Mouse (Mus musculus): ENCODE results near the gene Ell2.

The Ell2 gene

DNA sequence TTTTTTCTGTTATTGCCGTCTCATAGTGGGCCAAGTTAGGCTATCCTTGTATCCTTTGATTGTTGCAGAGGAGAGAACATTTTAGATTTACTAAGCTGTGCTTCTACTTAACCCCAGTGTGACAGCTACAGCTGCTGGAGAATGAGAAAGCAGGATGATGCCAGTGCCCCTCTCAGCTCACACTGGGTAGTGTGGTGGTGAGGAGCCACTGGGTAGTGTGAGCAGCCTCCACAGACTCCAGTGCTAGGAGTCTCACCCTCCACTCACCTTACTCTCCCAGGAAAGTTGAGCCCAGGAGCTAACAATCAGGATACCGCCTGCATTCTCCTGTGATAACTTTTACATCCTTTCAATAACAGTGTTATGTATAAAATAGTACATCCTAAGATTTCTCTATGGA is 60.4 kb downstream of the Ell2 start:
- DNase-seq (ENCODE audit: low spot score), result no peak

DNA sequence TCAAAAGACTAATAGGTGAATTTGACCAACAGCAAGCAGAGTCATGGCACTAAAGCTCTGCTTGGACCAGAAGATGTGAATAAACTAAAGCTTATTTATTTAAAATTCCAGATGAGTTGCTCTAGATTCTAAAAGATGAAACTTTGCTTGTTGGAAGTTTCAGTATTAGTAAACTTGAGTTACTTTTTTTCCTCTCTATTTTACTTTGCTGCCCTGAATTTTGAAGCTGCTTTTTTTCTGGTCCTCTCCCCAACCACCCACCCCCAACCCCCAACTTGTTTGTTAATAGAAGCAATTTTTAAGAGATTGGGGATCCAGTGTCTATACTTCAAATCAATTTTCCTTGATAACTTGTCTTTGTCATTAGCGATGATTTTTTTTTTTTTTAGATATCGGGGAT is 64.2 kb downstream of the Ell2 start:
- no peak for DNase-seq (ENCODE audit: low spot score)

DNA sequence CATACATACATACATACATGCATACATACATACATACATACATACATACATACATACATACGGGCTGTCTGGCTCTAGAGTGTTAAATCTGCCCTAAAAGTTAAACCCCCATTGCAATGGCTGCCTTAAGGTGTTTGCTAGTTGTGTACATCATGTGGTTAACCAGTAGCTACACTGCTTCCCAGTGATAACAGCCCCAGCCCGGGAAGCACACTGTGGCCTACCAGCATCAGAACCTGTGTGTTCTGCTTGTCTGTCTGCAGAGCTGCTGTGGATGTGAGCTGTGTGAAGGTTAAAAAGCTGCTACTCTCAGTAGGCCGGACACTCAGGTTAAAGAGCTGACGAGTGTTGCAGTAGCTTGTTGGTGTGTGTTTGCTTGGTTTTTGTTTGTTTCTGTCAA is 64.8 kb downstream of the Ell2 start:
- DNase-seq (ENCODE audit: low spot score), result no peak

DNA sequence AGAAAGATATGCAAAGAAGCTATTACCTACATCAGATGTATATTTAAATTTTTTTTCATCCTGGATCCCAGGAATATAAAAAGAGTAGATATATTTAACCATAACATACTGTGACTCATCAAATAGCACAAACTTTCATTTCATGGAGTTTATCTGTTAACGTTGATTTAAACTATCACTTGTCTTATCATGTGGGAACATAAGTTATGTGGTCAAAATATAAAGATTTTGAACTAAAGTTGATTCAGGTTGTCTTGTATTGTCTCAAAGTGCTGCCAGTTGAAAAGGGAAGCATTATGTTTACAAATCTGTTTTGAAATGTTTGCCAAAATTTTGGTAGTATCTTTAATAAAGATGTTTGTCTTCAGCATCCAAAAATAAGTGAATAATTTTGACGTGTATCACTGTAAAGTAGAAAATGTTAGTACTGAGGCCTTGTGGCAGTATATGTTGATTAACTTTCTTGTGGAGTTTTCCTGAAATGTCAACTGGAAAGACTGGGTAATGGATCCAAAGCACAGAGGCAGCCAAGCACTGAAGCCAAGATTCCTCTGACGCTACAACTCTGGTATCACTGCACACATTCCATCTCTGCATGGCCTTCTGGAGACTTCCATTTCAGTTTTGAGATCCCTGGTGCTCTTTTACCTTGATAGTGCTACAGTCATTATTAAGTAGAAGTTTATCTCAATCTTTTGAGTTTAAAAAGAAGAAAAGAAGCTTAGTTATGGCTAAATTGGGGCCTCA is 65.6 kb downstream of the Ell2 start:
- no peak for DNase-seq (ENCODE audit: low spot score)

DNA sequence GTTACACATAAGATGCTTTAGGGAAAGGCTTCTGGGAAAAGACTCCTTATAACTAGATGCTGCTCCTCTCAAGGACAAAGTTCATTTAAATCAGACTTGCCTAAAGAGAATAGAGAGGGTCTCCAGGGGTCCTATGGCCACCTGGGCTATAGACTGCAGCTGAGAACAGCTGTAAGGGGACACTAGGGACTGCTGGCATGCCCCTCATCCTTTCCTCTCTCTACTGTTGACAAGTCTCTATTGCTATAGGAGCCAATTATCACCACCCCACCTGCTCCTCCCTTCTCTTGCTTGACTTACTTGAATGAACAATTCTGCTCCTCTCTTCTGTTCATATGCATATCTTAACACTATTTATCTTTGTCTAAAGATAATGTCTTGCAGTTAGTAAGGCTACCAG is 69.4 kb downstream of the Ell2 start:
- DNase-seq (ENCODE audit: low spot score), result no peak

DNA sequence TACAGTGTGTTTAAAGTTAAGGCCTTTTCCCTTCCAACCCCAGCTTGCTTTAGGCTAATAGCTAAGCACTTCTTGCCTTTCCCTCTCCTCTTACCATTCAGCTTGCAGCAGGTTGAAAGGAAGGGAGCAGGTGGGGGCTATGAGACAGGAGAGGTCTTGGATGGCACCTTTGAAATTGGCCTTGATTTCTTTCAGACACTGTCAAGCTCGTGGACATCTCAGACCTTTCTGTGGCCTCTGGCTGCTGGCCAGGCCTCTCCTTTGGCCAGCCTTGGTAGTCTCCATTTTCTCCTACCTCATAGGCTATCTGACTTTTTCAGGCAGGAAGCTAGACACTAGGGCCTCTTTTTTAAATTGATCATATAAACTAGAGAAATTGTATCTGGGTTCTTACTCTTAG is 70.1 kb downstream of the Ell2 start:
- no peak for DNase-seq (ENCODE audit: low spot score)

DNA sequence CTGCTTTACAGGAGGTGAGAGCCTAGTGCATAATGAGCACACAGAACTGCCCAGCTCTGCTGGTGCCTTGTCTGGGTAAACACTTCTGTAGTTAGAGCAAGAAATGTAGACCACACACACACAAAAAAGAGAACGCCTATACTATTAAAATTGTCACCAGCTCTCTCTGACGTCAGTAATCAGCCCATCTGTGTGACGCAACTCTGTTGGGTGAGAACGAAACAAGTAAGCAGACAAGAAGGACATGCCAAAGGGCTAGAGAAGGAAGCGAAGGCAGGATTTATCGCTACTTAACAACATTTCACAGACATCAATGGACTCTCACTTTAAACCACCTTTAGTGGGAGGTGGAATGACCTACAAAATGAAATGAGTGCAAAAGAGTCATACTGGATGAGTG is 71.6 kb downstream of the Ell2 start:
- DNase-seq (ENCODE audit: low spot score), result no peak

DNA sequence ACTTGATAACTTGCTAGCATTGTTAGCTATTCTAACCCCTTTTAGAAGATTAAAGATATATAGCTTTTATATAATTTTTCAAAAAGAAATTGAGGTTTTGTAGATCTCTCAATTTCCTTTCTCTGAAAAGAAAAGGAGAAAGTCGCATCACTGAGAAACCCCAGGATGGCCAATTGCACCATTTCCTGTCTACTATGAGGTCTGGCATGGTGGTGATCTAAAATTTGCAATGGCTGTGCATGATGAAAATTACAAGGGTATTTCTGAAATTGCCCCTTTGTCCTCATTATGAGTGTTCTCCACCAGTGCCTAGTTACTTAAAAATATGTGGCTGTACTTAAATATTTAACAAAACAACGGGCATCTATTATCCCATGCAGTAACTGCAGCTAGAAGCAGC is 72.6 kb downstream of the Ell2 start:
- no peak for DNase-seq (ENCODE audit: low spot score)

DNA sequence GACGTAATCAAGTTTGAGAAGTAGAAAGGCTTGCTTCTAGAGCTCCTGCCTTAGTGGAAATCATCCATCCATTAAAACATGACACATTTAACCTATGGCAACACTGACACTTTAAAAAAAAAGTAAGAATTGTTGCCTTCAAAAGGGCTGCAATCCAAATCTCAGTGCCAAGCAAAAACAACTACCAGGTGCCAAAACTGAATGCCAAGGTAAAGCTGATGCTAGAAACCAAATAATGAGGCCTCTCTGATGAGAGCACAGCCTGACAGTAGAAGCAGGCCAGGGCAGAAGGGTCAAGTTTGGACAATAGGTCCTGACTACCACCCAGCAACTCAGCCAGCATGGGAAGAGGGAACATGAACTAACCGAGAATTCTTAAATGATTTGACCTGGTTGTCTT is 73.5 kb downstream of the Ell2 start:
- DNase-seq (ENCODE audit: low spot score), result no peak

DNA sequence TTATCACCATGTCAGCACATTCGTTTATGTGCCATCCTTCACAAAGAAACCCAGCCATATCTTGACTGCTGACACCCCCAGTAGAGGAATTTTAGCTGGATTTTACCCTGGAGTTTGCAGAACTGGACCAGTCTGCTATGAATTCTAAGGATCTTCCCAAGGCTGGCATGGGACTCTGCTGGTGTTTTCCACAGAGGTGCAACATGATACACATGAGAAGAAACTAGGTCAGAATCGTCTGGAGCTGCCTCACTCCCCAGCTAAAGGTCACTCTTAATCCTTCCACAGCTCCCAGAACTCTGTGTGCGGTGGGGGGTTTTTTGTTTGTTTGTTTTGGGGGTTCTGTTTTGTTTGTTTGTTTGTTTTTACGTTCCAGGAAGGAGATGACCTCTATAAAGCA is 79.2 kb downstream of the Ell2 start:
- DNase-seq (ENCODE audit: low spot score), result no peak

DNA sequence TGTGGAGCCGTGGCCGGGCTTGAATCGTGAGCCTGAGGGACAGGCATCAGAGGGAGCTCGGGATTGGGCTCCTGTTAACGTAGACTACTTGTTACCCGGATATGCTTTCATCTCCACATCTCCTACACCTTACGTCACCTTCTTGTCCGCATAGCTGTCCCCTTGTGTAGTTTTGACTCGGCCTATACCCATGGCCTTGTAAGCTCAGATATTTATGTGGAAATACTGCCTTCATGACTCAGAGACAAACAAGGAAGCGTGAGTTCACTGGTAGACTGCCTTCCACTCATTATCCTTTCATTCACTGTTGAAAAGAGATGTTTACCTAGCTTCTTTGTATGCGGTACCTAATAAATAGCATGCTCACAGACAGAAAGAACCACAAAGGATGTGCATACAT is 79.7 kb downstream of the Ell2 start:
- no peak for DNase-seq (ENCODE audit: low spot score)

DNA sequence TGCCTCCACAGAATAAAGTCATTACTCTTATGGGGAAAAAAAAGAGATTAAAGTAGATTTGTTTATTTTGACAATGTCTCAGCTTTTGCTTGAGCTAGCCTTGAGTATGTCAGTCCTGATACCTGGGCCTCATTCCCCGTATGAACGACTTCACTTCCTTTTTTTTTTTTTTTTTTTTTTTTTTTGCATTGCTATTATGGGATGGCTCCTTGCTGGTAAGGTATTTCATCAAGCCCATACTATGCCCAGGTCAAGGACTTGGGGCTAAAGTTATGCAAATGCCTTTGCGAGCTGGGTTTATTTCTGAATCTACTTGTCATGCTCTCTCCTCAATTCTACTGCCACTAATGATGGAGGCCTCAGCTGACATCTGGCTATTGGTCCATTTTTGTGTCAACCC is 80.8 kb downstream of the Ell2 start:
- no peak for DNase-seq (ENCODE audit: low spot score)

DNA sequence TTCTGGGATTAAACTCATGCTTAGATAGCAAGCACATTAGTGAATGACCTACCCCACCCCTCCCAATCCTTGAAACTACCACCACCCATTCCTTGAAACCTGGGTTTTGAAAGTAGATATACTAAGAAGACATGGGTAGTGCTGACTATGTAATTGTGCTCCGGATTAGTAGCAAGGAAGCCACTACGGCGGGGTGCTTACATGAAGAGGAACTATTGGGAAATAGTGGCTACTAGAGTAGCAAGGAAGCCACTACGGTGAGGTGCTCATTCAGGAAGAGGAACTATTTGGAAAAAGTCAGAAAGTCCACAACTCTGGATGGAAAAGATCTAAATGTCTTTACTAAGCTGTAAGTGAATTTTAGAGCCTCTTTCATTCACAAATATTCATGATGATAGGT is 81.6 kb downstream of the Ell2 start:
- no peak for DNase-seq (ENCODE audit: low spot score)

DNA sequence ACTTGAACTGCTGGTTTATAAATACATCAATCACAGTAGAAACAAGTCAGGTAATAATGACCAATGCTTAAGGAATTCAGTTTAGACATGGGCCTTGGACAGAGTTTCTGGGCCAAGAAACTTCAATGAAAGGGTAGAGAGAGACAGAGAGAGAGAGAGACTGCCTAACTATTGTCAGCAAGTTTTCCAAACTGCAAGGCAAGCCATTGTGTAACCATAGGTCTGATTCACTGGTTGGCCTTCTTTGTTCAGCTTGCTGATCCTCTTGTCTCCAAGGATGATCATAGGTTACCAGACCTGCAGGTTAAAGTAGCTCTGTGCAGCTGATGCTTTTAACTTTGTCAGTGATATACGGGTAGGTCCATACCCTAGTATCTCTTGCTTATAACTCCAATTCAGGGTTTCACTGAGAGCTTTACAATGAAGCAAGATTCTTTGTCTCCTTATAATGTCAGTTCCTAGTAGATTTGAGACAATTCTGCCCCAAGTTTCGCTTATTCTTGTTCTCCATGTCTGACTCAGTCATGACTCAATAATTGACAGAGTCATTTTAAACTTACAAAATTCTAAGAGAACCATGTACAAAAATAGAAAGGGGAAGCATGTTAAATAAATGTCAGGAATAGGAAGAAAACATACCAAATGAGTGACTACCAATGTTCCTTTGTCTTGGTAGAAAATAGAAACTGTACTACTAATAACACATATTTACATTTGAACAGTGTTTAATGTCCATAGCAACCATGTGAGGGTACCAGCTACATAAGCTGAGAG is 82.7 kb downstream of the Ell2 start:
- no peak for DNase-seq (ENCODE audit: low spot score)

DNA sequence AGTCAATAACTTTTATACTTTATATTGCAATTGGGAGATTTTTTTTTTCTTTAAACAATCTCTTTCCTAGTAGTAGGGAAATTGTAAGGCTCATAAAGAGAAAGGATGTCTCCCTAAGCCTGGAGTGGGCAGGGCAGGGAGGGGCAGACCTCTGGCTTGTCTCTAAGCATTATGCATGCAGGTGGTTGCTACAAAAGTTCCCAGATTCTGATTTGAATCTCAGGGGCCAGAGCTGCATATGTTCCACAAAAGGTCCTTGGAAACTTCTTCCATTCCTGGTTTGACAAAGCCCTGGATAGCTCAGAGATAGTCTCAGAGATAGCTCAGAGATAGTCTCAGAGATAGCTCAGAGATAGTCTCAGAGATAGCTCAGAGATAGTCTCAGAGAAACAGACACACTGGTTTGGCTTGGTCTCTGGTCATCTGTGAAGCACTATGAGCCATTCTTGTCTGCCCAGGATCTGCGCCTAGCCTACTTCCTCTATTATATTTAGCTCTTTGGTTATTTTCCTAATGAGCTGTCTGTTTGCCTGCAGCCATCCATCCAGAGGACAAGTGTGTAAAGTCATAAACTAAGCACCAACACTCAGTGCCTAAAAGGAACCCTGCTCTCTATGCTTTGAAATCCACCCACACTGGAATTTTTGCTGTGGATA is 84.1 kb downstream of the Ell2 start:
- DNase-seq (ENCODE audit: low spot score), result no peak

DNA sequence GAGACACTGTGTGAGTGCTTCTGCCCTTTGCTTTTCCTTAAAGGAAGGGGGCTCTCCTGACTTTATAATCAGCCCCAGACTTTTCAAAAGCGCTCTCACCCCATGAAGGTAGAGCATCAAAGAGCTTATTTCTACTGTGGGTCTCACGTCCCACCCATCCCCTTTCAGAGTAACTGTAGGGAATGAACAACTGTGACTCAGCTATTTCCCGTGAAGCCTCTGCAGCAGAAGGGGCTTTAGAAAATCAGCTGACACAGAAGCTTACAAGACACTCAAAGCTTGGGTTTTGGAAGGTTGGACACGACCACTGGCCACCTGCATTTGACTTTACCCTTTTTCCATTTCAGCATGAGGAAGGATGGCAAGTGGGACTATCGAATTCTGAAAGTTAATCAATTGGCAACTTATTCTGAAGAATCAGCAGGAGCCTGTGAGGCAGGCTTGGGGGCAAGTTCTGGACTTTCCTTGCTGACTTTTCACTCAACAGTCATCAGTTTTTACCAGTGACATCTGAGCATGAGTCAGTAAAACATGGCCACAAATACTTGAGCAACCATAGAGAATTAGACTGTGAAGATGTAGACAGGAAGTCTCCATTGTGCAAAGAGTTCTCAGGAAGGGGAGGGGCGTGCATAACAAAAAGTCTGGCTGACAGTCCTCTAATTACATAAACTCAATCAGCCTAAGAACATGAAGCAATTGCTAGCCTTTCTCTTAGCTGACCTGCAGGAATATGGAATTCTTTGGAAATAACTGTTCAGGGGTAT is 87.5 kb downstream of the Ell2 start:
- no peak for DNase-seq (ENCODE audit: low spot score)

DNA sequence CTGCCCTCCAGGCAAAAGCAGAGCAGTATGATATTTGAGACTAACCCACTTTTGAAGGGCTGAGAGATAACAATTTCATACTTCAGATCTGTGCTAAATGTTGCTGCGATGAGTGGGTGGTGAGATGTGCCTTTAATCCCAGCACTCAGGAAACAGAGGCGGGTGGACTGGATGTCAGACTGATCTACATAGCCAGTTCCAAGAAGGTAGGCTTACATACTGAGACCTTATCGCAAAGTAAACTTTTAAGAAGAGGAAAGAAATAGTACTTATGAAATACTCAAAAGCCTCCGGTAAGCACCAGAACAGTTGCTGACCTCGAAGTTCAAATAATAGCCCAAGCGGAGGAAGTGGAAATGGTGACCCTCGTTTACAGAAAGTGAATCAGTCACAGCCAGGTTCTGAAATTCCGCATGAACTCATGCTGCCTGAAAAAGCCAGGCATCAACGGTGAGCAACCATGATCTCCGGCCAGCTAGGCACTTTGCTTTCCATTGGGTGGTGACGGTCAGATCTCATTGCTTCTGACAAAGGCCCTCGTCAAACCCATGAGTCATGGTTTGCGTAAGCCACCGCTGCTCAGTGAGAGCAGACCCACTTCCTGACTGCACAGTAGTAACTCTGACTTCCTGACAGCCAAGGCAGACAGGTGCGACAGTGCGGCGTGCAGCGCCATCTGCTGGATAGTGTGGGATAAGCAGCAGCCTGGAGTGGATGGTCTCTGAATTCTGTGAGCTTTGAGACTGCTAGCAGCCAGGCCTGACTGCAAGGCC is 91.0 kb downstream of the Ell2 start:
- peak; percentile 80 for DNase-seq (ENCODE audit: low spot score)

DNA sequence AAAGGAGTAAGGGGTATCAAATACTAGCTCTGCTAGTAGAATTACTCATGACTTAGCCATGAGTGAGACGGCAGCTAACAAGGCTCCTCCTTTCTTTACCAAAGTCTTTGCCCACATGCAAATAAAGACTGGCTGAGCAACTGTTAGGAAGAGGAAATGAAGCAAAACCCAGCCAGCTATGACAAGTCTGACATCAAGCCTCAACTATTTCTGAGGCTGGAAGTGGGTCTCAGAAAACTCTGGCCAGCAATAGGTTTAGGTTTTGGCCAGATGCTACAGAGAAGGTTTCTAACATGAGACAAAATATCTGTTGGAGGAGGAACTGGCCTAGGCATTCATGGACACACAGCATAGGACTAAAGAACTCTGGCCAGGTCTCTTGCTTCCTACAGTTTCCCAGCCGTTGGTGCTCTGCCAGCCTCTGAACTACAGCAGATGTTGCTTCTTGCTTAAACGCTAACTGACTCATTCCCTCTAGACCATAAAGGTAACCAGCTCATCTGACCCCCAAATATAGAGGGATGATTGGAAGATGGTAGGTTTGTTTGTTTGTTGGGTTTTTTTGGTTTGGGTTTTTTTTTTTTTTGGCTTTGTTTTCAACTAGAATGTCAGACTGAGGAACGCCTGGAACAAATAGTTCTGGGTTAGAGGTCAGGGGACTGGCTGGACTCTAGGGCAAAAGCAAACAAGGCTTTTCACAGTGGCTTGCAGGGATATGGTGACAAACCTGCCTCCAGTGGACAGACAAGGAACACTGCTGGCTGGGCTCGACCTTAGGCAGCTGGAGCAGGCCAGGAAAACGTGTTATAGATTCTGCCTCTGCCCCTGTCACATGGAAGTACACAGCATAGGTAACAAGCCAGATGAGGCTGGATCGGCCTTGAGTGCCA is 92.1 kb downstream of the Ell2 start:
- DNase-seq (ENCODE audit: low spot score), result no peak

DNA sequence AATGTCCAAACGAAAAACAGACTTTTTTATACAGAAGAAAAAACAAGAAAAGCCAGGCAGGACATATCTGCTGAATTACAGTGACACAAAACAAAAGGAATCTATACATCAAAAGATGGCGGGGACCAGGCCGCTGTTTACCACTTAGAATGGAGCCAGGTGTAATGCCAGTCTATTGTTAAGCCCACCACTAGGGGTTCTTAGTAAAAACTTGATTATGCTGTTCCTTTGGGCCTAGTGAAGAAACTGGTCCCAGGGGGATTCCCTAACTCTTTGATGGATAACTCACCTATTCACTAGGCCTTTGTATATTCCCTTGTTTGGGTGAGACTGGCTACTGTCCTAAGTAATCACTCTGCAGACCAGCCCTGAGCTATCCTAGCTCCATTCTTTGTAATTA is 92.9 kb downstream of the Ell2 start:
- no peak for DNase-seq (ENCODE audit: low spot score)

DNA sequence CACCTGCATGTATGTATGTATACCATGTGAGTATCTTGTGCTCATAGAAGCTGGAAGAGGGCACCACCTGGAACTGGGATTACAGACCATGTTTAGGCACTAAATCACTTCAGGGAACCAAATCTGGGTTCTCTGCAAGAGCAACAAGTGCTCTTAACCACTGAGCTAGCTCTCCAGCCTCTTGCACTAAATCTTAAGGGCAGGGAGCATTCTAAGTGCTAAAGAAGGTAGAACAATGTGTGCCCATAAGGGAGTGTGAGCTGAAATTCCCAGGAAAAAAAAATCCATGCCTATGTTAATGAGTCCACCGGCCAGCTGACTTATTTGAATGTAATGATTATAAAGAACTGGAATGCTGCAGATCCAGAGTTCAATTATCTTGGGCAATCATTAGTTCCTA is 101.4 kb downstream of the Ell2 start:
- no peak for DNase-seq (ENCODE audit: low spot score)

DNA sequence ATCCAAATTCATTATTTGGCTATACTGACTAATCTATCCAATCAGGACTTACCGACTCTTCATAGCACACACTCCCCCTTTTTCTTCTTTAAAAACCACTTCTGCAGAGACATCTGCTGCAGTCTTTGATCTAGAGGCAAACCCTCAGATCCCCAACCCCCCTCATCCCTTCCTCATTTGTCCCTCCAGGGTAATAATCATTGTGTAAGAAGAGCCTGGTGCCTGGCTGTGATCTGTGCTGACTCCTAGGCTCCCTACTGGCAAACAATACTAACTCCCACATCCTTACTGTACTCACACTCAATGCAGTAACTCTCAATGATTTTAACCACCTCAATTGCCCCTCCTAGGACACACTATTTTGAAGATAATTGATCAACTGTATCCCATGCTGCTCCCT is 103.4 kb downstream of the Ell2 start:
- no peak for DNase-seq (ENCODE audit: low spot score)

All from ovary, adult 18-20 months (tissue).